Mouse (Mus musculus) granulocyte monocyte progenitor cell, adult 5-6 weeks (primary cell): ENCODE measurements around the gene Polr2e. TPM values are rescaled to one million over a fixed set of nuclear protein-coding genes. Genes with fewer than 3 reads are reported as not detected.

Source experiments
- ATAC-seq: replicated peaks from 2 replicates; pipeline ENCODE4 v1.8.0; 2016; ENCODE audit warnings: mild to moderate bottlenecking, moderate TSS enrichment, inconsistent platforms; ENCODE audit not compliant: poor library complexity, severe bottlenecking
- total RNA-seq, 2 experiments: library from RNA; stranded (forward) in 1 of 2; stranded (reverse) in 1 of 2; fragments of 200-712, 200-1000 nt in 1 of 2; fragments of >200 nt in 1 of 2; fragmentation: Nextera tagmentation in 1 of 2; gene quantifications; 2 replicates each; pipeline ENCODE4 v1.2.3; 2014 to 2017

The Polr2e gene
- total RNA-seq, 2 experiments from 2014 or later = 79.7 to 96.6 TPM

DNA sequence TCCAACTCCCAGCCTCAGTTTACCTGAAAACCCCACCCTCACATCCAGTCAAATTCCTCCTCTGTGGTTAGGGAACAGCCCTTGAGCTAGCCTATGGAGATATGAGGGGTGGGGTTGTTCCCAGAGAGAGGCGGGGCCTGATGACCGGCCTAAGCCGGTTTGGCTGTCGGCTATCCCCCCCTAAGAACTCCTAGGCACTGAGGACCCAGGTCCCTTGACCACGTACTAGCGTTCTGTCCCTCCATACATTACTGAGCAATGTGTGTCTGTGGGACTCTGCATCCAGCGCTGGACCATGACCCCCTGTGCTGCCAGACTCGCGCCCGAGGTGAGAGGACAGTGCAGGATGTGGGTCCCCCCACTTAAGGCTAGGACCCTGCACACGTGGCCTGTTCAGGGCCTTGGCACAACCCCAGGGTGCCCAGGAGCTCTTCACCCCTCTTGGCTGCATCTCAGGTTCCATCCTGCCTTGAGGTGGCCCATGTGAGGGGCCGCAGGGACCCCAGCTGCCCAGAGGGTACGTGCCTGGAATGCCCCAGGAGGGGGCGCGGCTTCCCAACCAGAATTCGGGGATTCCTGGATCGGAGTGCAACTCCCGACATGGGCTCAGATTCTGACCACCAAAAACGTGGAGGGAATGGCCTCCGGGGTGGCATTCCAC, 20.0 kb downstream of the Polr2e start:
- no peak for ATAC-seq

DNA sequence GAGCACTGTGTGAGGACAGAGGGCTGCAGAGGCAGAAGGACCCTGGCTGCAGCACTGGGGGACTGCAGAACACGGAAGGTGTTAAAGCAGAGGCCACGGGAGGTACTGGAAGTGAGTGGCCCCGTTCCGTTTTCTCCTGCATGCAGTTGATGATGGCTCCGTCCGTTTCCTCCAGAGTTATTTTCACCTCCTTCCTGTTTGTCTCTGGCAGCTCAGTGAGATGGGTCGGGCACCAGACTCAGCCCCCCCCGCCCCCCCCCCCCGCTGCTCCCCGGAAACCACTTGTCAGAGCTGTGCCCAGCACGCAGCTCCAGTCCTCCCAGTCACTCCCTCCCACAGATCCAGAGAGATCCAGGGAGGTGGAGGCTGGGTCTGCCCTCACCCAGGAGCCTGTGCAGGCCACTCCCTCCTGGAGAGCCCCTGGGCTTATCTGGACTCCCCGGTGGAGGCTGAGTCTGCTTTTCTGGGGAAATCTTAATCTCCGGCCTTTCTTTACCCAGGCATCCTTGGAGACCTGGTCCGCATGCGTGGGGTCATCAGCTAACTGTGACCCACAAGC, 20.8 kb downstream of the Polr2e start:
- peak; percentile 10 for ATAC-seq

DNA sequence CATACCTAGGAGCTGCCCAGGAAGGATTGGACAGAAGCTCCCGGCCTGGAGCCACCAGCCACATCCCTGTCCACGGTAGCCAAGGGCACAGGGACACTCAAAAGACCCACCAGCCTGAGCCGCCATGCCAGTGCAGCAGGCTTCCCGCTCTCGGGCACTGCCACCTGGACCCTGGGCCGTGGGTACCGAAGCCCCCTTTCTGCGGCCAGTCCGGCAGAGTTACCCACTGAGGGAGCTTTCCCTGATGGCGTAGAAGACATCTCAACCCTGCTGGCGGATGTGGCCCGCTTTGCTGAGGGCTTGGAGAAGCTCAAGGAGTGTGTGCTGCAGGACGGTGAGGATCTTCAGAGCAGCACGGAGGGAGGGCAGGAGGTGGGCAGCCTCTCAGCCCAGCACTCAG, 21.8 kb downstream of the Polr2e start:
- no peak for ATAC-seq

DNA sequence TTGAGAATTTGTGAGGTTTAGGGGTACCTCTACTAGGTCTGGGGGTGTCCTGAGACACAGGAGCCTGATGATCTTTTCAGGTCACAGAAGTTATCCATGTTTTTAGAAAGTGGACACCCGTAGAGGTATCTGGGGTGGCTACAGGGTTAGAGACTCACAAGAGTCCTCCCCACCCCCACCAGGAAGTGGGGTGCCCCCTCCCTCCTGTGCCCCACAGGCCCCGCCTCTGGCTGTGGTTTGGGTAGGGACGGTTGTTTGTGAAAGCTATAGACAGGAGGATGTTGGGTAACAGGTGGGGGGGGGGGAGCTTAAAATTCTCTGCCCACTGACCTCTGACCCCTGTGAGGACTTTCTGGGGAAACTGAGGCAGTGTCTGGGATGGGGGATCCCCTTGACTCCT, 22.2 kb downstream of the Polr2e start:
- peak; percentile 57 for ATAC-seq

DNA sequence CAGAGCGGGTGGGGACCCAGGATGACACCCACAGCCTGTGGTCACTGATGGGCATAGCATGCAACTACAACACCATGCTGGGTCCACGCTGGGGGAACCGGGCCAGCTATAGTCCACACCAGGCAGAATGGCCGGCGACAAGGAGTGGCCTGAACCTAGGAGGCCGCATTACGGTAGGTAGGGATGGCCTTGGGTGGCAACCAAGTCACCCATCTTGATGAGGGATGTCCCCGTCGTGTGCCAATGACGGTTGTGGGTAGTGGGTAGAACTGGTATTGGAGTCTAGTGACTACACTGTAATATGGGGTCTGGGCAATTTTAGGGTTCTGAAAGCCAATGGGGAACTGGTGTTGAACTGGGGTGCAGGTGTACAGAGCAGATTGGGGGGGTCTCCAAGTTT, 22.7 kb downstream of the Polr2e start:
- ATAC-seq = peak; percentile 33

DNA sequence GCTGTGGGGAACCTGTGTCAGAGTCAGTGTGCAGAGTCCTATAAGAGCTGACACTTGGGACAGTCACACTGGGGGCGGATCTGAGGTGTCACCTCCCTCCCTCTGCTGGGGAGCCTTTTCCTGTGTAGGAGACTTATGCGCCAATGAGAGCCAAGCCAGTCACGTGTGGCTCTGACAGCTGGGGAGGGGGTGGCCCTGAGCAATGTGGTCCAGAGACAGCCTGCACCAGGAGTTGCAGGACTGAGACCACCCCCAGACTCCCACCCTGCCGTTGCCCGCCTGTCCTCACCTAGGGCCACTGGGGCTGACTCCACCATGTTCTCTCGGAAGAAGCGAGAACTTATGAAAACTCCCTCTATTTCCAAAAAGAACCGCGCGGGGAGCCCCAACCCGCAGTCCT, 23.1 kb downstream of the Polr2e start, which contains the start of gene Arhgap45:
Gene Arhgap45 (plus strand): TSS at position 143 of the 400 bp plus-strand sequence.
- ATAC-seq = peak; percentile 83

DNA sequence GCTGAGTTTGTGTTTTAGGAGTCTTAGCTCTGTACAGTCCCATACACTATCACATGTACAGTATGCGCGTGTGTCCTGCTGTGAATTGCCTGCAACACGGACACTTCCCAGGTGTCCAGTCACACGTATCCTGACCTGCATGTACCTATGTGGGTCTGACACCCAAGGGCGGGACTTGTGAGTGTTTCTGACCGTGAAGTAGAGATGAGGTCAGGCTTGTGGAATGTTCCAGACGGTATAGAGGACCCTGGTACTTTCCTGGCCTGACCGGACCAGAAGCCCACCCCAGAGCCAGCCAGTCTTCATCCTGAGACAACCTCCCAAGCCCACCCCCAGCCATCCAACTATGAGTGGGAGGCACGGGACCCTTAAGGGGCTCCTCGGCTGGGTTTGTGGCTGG, 24.0 kb downstream of the Polr2e start:
- no peak for ATAC-seq

DNA sequence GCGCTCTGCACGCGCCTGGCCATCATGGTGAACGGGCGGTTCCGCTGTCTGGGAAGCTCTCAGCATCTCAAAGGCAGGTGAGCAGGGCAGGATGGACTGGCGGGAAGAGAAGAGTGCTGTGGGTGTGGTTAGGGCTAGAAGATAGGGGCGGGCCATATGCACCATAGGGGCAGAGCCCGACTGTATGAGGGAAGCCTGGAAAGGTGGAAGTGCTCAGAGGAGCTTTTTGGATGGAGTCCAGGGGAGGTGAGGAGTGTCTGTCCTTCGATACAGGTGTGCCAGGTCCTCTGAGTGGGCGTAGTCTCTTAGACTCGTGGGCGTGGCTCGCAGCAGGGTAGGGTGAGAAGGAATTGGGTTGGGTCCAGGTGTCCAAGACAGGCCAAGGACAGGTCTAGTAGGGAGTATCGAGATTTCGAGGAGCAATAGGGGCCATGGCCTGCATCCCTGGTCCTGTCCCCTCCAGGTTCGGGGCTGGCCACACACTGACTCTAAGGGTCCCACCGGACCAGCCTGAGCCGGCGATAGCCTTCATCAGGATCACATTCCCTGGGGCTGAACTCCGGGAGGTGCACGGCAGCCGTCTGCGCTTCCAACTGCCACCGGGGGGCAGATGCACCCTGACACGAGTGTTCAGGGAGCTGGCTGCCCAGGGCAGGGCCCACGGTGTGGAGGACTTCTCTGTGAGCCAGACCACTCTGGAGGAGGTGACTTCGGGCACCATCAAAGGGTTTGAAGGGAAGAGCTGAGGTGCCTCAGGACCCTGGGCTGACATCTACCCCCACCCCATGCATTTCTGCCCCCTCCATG, 24.9 kb downstream of the Polr2e start:
- no peak for ATAC-seq

DNA sequence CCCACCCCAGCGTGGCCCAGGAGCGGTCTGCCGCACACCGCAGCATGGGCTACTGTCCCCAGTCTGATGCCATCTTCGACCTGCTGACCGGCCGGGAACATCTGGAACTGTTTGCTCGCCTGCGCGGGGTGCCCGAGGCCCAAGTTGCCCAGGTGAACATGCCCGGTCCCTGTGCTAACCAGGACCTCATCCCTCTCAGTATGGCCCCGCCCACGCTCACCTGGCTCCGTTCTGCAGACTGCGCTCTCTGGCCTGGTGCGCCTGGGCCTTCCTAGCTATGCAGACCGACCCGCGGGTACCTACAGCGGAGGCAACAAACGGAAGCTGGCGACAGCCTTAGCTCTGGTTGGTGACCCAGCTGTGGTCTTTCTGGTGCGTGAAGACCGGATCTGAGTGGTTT, 26.0 kb downstream of the Polr2e start:
- no peak for ATAC-seq

DNA sequence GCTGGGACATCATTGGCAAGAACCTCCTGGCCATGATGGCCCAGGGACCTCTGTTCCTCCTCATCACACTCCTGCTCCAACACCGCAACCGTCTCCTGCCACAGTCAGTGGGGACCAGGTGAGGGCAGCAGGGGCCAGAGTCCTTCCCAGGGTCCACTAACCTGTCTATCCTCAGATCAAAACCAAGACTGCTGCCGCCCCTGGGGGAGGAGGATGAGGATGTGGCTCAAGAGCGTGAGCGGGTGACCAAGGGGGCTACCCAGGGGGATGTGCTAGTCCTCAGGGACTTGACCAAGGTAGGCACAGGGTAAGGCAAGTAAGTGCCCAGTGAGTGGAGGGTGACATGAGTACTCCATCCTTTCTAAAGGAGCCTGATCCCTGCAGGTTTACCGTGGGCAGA, 27.9 kb downstream of the Polr2e start:
- no peak for ATAC-seq

DNA sequence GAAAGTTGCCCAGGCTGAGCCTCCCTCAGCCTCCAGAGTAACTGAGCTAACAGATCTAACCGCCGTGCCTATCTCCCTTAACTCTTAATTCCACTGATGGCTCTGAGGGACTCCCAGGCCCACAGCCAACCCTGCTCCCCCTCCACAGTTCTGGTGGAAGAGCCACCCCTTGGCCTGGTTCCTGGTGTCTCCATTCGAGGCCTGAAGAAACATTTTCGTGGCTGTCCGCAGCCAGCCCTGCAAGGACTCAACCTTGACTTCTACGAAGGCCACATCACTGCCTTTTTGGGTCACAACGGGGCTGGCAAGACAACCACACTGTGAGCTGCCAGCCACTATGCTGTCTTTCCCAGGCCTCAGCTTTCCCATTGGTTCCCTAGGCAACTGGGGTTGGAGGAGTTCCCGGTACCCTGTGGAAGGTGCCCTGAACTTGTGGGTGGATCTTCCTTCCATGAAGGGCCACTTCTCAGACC, 35.3 kb downstream of the Polr2e start:
- ATAC-seq = no peak

DNA sequence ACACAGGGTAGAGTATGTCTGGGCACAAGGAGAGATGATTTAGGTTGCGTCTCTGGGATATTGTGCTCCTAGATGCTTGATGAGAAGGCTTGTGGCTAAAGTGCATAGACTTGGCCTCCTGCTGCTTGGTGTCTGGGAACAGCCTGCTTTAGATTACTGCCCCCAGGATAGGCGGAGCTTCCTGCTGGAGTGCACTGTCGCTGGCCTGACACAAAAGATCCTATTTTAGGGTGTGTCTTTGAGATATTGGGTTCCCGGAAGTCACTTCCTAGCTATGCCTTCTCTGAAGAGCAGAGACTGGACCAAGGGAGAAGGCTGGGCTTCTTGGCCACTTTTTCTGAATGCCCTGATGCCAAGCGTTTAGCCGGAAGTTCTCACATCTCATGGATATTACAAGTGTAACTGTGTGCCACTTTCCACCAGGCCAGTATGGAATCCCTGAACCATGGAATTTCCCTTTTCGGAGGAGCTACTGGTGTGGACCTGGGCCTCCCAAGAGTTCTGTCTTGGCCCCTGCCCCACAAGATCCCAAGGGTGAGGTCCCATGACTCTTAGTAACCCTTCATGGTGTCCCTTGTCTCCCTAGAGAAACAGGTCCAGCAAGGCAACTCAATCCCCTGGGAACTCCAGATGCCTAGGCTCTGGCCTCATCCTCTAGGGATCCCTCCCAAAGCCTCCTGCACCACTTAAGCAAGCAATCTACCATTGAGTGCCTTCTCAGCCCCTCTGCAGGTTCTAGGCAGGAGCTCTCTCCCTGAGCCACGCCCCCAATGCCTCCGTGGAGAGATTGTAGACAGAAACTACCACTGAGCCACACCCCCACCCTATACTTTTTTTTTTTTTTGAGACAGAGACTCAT, 36.0 kb downstream of the Polr2e start:
- no peak for ATAC-seq

DNA sequence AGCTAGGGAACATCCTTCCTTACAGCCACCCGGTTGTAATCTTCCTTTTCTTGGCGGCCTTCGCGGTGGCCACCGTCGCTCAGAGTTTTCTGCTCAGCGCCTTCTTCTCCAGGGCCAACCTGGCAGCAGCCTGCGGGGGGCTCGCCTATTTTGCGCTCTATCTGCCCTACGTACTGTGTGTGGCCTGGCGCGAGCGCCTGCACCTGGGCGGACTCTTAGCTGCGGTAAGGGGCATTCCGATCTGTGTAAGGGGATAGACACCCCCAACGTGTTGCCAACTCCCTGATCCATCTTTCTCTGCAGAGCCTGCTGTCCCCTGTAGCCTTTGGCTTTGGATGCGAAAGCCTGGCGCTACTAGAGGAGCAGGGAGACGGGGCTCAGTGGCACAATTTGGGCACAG, 36.8 kb downstream of the Polr2e start:
- ATAC-seq = no peak

DNA sequence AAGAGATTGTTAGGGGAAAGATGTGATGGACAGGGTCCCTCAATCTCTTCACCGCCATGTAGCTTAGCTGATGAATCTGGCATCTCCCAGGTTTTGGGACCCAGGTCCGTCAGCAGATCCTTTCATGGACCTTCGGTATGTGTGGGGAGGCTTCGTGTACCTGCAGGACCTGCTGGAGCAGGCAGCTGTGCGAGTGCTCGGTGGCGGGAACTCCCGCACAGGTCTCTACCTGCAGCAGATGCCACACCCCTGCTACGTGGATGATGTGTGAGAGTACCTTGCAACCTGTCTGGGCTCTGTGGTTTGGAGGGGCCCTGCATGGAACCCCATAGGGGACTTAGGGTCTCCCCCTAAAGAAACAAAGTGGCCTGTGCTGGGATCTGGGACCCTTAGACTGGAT, 37.6 kb downstream of the Polr2e start:
- no peak for ATAC-seq

DNA sequence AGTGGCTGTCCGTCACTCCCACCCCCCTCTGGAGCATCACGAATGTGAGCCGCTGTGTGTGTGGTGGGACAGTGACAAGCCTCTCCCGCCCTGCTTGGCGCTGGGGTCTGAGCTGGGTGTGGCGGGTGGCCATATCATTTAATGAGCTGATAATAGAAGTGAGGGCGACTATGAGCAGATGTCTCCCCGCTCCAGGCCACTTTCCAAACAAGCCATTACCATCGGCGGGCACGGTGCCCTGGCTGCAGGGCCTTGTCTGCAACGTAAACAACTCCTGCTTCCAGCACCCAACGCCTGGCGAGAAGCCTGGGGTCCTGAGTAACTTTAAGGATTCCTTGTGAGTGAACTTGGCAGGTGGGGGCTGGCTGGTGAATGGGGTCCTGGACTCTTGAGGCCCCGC, 41.8 kb downstream of the Polr2e start:
- no peak for ATAC-seq

DNA sequence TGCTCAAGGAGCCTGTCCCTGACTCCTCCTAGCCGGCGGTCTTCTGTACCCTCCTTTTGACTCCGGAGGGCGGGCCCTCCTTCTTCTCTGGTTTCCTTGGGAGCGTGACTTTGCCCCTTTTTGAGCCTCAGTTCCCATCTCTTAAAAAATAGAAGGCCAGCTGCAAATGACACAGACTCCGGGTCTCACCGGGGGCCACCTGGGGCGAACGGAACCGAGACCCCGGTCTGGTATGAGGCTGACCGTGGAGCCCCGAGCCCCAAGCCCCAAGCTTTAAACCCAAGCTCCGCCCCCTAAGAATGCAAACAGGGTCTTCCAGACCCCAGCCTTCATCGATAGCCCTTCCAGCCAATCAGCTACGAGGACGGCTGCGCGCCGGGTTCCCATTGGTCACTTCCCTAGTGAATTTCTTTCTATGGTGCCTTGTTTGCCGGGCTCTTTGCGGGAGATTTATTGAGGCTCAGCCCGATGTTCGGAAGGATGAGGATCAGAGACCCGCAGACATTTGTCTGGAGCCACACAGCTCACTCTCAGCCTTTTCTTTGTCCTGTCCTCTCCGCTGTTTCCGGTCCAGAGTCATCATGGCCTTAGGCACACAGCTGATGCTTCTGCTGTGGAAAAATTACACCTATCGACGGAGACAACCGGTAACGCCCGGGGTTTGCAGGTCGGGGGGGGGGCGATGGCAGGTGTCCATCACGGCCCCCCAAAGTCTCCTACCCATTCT, 42.4 kb downstream of the Polr2e start:
- peak; percentile 42 for ATAC-seq

DNA sequence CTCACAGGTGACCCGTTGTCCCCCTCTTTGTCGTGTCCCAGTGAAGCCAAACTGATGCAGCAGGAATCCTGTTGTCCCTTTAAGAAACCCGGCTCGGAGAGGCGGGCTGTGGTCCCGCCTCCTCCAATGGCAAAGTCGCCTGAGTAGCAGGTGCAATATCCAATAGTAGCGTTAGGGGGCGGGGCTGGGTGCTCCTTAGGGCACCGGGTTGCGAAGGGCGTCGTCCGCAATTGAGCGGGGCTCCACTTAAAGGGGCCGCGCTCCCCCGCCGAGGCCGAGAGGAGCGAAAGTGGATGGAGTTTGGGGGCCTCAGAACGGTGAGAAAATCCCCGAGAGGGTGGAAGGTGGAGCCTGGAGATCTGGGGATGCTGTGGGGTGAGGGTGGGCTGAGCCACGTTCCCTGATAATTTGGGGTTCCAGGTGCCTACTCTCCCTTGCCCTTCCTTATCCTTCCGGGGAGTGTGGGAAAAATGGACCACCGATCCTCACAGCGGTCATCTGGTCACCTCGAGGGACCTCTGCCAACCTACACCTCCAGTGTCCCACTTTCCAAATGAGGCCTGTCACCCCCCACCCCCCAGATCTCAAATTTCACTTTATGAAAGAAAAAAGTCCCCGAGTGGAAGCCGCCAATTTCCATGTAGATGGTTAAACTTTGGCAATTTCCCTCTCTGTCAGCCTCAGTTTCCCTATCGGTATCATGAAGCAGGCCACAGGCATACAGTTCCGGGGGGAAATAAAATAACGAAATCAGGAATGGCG, 43.1 kb downstream of the Polr2e start, which contains the start of gene Abca7:
Gene Abca7 (plus strand): TSS at position 223 of the 762 bp plus-strand sequence.
- peak; percentile 75 for ATAC-seq

DNA sequence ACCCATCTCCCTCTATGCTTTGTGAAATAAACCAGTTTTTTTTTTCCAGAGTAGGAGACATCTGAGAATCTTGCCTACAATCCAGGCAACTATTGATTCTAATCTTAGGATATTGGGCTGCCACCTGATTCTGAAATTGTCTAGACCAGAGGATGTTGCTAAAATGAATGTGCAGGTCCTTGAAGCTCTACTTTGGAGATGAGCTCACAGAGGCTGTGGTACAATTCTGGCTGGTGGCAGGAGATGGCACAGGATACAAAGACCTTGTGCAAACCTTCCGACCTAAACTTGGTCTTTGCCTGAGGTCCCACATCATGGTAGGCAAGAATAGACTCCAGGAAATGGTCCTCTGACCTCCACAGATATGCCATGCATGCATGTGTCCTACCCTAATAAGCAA, 44.0 kb downstream of the Polr2e start:
- ATAC-seq = no peak
